Mouse (Mus musculus) R1 (cell line): ENCODE measurements around the gene Zpld1.

Experiments
- DNase-seq: peaks from one replicate; pipeline ENCODE4 v3.0.0-alpha.2; 2018; ENCODE audit warnings: low read depth, low spot score

The Zpld1 gene

DNA sequence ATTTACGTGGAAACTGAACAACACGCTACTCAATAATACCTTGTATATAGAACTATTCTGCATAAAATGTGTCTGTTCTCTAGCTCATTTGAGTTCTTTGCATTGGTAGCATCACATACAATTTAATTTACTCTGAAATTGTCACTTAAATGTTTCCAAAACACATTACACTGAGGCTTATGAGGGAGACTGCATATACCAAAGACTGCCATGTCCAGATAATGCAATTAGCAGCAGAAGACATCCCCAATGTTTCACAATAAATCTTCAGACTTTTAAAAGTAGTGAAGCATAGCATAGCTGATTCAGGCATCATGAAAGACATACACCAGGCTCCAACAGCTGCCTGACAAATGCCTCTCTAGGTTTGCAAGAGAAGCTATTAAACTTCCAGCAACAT is at the start of gene Zpld1:
Gene Zpld1 (minus strand): TSS at position 101 of the 400 bp plus-strand sequence.
- DNase-seq: no peak

DNA sequence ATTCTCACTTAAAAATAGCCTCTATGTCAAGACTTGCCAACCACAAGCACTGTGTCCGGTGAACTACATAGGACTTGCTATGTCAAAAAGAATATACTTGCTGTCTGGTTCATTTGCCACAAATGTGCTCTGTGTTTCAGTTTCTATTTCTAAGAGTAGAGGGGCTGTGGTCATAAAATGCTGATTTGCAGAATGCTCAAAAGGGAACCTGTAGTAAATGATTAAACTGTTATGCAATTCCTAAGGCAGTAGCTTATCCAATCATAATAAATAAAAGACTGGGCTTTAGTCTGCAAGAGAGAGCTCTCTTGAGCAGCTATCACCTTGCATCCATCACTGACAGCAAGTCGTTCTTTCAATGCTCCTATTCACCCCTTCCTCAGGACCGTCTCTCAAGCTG is 47.9 kb upstream of the Zpld1 start:
- no peak for DNase-seq

DNA sequence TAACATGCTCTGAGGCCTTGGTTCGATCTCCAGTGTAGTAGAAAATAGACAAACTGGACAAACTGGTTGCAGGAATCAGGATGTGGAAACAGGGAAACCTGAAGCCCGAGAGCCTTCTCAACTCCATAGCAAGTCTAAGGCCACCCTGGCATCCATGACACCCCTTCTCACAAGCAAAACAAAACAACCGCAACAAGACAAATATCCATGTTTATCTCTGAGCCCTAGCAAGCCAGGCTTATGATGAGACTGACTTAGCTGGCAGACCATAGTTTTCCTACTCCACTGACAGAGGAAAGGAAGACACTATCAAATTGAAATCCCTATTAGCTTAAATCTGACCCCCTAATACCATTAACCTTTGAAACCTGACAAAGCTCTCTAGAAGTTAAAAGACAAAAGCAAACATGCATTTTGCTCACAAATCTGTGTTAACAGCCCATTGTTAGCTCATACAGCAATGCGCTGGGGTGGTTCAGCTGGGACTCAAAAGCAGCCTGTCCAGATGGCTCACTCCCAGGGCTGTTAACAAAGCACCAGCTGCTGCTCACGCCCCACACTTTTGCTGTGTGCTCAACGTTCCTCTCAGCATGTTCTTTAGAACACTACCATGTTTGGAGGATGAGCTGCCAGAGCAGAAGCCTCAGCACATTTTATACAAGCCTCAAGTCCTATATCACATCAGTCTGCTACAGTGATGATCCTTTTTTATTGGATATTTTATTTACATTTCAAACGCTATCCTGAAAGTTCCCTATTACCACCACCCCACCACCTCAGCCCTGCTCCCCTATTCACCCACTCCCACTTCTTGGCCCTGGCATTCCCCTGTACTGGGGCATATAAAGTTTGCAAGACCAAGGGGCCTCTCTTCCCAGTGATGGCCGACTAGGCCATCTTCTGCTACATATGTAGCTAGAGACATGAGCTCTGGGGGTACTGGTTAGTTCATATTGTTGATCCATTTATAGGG is 24.0 kb upstream of the Zpld1 start:
- no peak for DNase-seq

DNA sequence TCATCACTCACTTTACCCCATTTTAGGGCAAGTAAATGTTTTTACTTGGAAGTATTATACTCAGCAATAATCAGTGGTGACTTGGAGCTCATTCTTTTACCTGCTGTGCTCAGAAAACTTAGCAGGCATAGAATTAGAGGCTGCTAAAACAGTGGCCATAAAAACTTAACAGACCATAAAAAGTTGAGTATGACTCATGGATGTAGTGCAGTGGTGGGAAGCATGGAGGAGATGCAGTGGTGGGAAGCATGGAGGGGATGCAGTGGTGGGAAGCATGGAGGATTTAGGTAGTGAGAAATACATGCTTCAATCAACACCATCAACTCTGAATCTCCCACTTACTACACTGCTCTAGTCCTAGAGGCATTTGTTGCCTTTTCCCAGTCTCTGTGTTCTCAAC is 19.2 kb upstream of the Zpld1 start:
- no peak for DNase-seq

DNA sequence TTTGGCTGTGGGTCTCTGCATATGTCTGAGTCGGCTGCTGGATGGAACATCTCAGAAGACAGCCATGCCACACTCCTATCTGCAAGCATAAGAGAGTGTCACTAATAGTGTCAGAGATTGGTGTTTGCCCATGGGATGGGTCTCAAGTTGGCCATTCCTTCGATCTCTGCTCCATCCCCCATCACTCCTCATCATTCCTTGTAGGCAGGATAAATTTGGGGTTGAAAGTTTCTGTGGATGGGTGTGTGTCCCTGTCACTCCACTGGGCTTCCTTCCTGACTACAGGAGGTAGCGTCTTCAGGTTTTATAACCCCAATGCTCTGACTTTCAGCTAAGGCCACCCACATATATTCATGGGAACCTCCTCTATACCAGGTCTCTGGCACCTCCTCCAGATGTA is 14.3 kb upstream of the Zpld1 start:
- DNase-seq: no peak

DNA sequence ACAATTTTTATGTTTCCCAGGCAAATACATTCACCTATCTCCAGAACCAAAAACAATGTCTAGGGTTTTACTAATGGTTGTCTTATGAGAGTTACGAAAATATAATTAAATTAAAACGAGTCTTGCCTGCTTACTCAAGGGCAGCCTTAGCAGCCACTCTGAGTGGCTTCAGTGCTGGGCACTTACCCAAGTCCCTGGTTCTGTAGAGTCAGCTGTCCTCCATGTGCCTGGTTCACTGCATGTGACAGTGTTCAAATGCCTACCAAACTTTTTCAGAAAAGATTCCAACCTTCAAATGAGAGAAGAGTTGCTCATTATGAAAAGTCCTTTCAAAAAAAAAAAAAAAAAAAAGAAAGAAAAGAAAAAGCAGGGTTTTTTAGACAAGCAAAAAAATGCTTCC is 15.1 kb downstream of the Zpld1 start:
- no peak for DNase-seq

DNA sequence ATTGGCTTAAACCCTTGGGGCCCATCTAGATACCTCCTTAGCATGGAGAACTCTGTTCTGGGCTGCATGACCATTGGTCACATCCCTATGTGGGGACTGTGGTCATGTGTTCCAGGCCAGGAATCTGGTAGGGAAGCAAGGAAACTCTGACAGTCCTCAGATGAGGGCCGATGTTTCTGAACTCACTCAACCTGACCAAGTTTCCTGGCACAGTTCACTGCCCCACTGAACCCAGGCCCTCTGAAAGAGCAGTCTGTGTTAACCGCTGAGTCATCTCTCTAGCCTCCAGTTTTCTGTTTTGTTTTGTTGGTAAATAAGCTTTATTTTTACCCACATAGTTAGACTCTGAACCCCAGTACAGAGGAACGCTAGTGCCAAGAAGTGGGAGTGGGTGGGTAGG is 20.3 kb downstream of the Zpld1 start:
- no peak for DNase-seq

DNA sequence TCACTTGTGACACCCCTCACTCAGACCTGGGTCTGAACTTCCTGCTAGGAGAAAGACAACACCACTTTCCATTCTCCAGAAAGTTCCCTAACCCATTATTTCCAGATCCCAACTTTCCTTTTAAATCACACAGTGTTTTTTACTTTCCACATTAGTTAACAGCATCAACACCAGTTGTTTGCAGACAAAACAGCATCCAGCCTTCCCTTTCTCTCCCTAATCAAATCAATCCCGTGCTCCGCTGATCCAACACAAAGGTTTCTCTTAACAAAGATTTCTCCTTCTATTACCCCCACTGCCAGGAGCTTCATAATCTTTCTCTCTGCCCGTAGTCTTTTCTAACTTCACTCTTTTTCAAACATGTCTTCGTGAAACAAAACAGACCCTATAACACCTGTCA is 32.5 kb downstream of the Zpld1 start:
- DNase-seq: no peak

DNA sequence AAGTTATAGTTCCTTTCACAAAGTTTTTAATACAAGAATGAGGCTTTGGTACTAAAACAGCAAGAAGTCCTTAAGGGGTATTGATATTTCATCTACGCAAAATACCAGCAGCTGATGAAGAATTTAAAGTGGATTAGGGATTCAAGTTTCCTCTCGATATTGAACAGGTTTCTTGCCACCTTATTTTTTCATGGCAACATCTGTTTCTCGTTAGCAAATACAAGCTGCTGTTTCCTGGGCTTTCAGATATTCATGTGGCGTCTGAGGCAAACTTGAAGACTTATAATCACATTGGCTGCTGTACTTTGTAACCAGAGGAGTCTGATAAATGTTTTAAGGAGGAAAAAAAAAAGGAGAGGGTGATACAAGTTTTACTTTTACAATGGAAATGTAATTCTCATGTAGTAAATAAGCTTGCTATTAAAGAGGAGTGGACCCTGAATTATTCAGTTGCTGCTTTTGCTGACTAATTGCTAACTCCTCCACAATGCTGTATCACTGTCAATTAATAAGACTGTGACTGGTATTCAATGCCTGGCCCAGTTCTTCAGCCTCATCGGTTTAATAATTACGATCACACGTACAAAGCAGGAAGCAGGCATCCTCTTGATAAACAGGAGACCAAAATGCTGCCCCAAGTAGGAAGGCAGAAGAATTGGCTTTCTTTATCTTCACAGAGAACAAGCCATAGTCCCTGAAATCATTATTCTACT is 36.8 kb downstream of the Zpld1 start:
- no peak for DNase-seq

DNA sequence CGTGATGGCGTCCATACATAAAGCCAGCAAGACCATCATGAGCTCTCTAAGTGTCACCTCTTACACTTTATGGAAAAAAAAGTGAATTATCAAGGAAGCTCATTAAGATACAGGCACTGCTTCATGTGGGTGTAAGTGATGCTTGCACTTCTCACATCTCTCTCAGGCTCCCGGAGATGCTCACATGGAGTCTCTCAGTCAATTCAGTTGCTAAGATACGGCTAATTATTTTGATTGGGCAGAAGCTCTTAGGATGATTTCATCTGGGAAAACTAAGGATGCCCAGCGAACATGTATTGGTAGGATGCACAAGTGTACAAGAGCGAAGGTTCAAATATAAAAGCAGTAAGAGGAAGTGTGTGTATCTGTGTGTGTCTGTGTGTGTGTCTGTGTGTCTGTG is 38.1 kb downstream of the Zpld1 start:
- DNase-seq: no peak

DNA sequence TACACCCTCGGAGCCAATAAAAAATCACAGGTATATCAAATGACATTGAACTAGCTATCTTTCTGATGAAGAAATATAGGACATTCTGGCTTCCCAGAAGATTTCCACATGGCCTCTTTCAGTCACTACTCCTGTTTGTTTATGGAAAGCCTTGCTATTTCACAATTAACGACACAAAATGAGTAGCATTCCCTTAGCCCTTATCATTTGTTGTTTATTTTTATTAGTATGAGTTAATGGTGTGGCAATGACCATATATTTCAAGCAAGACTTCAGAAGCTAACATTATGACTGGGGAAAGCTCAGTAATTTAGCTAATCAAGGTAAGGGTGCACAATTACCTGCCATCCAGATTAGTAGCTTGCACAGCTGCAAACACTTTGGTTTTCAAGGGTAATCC is 56.8 kb downstream of the Zpld1 start:
- DNase-seq: no peak

DNA sequence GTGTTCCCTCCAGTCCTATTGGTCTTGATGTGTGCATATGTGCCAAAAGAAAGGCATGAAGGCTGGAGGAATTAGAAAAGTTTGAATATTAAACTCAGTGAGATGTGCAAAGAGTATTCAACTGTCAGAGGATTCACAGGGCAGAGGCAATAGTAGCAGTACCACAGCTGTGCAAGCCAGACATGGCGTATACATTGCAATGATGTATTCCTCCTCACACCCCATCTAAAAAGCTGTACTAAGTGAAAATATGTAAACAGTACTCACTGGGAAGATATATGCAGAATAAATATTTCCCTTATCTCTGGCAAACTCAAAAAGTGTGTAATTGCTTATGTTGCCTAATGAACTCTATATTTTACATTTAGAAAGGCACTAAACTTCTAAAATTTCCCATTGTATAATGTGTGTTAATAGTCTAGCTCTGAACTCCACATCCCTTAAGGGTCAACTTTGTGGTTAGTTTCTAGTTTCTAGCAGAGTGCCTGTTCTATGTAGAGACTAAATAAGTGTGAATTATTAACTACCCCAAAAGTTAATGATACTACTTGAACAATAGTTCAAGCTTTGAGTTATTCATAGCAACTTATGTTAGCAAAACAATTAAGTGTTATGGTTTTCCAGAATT is 68.7 kb downstream of the Zpld1 start:
- no peak for DNase-seq

DNA sequence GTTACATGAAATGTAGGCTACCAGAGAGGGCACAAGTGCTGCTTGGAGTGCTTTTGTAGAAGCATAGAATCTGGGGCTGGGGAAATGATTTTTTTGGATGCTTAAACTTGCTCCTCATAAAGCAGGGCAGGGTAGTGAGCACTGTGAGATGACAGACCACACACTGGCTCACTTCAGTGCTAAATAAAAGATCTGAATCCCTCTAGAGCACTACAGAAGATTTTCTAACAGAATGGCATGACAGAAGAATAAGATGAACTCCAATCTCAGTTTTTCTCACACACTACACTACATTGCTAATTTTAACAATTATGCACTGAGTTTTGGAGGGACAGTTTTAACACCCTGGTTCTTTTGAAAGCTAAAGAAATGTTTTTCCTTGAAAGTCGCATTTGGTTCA is 93.8 kb downstream of the Zpld1 start:
- DNase-seq: no peak

DNA sequence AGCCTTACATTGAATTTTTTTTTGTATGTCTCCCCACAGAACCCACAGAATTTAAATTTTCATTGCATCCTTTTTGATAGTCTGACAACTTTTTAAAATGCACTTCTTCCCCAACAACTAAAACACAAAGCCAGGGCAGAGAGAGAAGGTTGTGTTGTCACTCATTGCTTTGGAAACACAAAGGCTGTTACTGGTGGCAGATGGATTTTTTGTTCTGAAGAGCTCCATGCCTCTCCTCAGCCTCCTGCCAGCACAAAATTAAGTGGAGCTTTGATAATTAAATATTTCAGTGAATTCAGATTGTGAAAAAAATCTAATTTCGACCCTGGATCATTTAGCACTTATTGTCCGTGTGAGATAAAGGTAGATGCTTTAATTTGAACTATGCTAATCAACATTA is 107.4 kb downstream of the Zpld1 start:
- DNase-seq: no peak

DNA sequence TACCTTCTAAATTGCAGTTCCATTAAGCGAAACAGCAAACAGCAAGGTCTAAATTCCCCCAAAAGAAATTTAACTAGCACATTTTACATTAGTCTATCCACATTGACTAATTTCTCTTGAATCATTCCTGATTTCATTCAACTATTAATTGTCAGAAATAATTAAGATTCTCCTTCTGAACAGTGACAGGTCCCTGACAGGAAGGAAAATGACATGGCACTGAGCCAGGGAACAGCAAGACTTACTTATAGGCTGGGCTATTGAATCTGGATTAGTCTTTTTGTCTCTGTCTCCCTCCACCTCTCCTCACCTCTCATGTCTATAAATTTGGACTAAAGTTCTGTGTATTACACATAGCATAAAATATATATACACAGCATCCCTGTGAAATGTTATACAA is 112.4 kb downstream of the Zpld1 start:
- no peak for DNase-seq
